12 mouse cellular contexts compared by ENCODE assay signal in the genomic region with DNA sequence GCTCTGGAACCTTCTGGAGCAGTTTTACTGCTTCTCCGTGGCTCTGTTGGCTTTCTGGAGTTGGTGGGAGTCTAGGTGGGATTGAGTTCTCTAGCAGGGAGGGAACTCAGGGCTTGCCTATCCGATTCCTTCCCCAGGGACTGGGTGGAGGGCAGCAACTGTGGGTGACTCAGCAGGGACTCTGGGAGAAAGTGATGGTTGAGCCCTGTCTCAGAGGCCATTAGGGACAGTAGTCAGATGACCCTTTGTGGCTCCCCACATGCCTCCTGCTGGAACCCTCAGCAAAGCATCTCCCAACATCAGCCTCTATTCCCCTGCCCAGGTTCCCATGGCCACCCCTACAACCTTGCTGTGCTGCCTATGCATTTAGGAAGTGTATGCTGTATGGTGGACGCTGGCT.
"Had no signal": no experiment of that assay in that cellular context is flagged by ENCODE, and none has a peak within 500 bp of the region (broad histone marks: within the 10 kb centered on the region; RNA-seq: fewer than 3 reads in every experiment).

No protein-coding gene starts in this region.

- DNase-seq: kidney, adult 18-20 months; kidney, adult 9 months; kidney, postnatal 14 days; kidney, postnatal 4 days; left cerebral cortex, postnatal 4 days; liver, postnatal 0 days; lung, embryonic 14.5 days; lung, postnatal 36 days; retina, postnatal 1 day; right cerebral cortex, postnatal 25 days; spleen, adult 18-20 months; thymus, postnatal 25 days had no signal
